Mouse (Mus musculus): ENCODE results near the gene Plekhh3.

- TF ChIP-seq CTCF (IDR thresholded peaks at IDR 0.05; ENCODE audit: low read depth) (peak; percentile 90), EP300 (optimal IDR thresholded peaks at IDR 0.05) (no peak)
Observed at GRCm38 (mm10) chr11:101180846-101181740, 9.9 kb upstream of the Plekhh3 start.

Data from stomach, postnatal 0 days (tissue).